Mouse (Mus musculus): ENCODE results near the gene Psme1. TPM values are rescaled to one million over a fixed set of nuclear protein-coding genes. Genes with fewer than 3 reads are reported as not detected.

The Psme1 gene
- total and polyA plus RNA-seq, 3 experiments: 85.9 to 205 TPM; not detected in 1

DNA sequence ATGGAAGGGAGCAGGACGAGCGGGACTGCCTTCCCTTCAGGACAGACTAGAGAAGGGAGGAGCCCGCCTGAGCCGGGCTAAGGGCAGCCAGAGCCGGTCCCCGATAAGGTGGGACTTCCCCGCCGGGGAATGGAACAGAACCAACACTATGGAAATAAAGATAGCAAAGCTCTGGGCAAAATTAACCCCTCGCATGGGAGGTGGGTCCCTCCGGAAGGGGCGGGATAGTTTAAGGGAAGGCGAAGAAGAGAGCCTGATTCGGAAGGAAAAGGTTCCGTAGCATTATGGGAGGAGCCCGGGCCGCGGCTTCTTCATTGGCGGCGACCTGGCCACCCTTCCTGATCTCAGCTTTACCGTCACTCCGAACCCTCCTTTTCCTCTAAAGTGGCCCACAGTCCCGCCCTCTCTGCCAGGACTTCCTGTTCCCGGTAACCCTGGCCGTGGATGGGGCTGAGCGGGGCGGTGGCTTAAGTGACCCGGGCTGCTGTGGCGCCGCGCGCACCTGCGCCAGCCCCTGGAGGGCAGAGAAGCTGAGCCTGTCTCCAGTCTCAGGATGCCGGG, 13.5 kb downstream of the Psme1 start, which contains the start of gene Rnf31 (continued):
- 0 out of 2 replicates have a peak, but pooled peaks have one; percentile 34 for TF ChIP-seq MAZ (IDR thresholded peaks at IDR 0.05; ENCODE audit: low read depth, low read length)
- TF ChIP-seq RAD21 (IDR thresholded peaks at IDR 0.05; ENCODE audit: low read depth, low read length): no peak
- TF ChIP-seq SIN3A (IDR thresholded peaks at IDR 0.05; ENCODE audit: low read length): peak; percentile 54; the same call in 1 of the 2 replicates
- peak; percentile 26; the same call in 1 of the 2 replicates for TF ChIP-seq POLR2AphosphoS2 (IDR thresholded peaks at IDR 0.05; ENCODE audit: low read length)
- peak; percentile 43 for TF ChIP-seq ETS1 (IDR thresholded peaks at IDR 0.05; ENCODE audit: low read depth, low read length)
- TF ChIP-seq CTCF (IDR thresholded peaks at IDR 0.05 in 2 of 3, conservative IDR thresholded peaks at IDR 0.05 in 1 of 3; ENCODE audit: control insufficient read depth in 1 of 3, insufficient read depth in 1 of 3, low read depth in 2 of 3, low read length in 3 of 3, poor library complexity in 1 of 3, severe bottlenecking in 1 of 3): no peak
- TF ChIP-seq NELFE (IDR thresholded peaks at IDR 0.05; ENCODE audit: low read depth, low read length): peak; percentile 70
- no peak for TF ChIP-seq JUND (IDR thresholded peaks at IDR 0.05; ENCODE audit: low read depth, low read length)
- TF ChIP-seq POLR2A (IDR thresholded peaks at IDR 0.05; ENCODE audit: control insufficient read depth in 1 of 2, insufficient read depth in 1 of 2, low read depth in 1 of 2, low read length in 2 of 2, poor library complexity in 1 of 2): peak in 1 of 2 experiments; percentile 68; a peak in 3 of 4 replicates
- TF ChIP-seq MYB (IDR thresholded peaks at IDR 0.05; ENCODE audit: low read depth, low read length): no peak
- TF ChIP-seq MYC (IDR thresholded peaks at IDR 0.05; ENCODE audit: low read depth, low read length): peak; percentile 28; the same call in 1 of the 2 replicates
- no peak for TF ChIP-seq POLR2AphosphoS5 (IDR thresholded peaks at IDR 0.05; ENCODE audit: borderline replicate concordance, low read depth, low read length)
- no peak for TF ChIP-seq ZMIZ1 (IDR thresholded peaks at IDR 0.05; ENCODE audit: low read depth, low read length)
- no peak for TF ChIP-seq ZC3H11A (IDR thresholded peaks at IDR 0.05; ENCODE audit: low read depth, low read length)
- TF ChIP-seq TAL1 (IDR thresholded peaks at IDR 0.05; ENCODE audit: low read length): no peak
- no peak for TF ChIP-seq RCOR1 (IDR thresholded peaks at IDR 0.05; ENCODE audit: low read depth, low read length)
- TF ChIP-seq TBP (IDR thresholded peaks at IDR 0.05; ENCODE audit: low read depth, low read length): peak; percentile 41; the same call in 1 of the 2 replicates
- no peak for TF ChIP-seq CHD1 (IDR thresholded peaks at IDR 0.05; ENCODE audit: low read depth, low read length)

DNA sequence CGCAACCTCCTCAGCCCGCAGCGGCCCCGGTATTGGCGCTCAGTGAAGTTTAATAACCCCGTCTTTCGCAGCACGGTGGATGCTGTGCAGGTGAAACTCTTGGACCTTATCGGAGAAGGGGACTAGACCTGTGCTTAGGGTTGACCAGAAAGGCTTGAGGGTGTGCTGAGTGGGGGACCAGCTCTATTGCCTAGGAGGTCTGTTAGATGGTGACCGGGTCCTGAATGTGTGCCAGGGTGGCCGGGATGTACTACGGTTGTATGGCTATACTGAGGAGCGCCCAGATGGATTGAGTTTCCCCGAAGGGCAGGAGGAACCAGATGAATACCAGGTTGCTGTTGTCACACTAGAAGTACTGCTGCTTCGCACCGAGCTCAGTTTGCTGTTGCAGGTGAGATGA, 14.3 kb downstream of the Psme1 start:
- peaks cover 3 to 15% of the 10 kb centered on the region in 2 experiments; a peak in 3 of 4 replicates for H3K36me3 ChIP-seq (ENCODE audit: control insufficient read depth in 1 of 2, insufficient read depth in 2 of 2, low read length in 2 of 2)
- peak; percentile 46 for DNase-seq (ENCODE audit: low read depth, low spot score)
- no peaks in the 10 kb centered on the region for H3K9me3 ChIP-seq (replicated peaks; ENCODE audit: insufficient read depth, low read length)
- peaks cover under 1 to 28% of the 10 kb centered on the region in 2 experiments for H3K4me1 ChIP-seq (ENCODE audit: control insufficient read depth in 1 of 2, insufficient read depth in 2 of 2, low read length in 2 of 2)
- peak overlapping the region; percentile 73 to 80 for H3K4me3 ChIP-seq (ENCODE audit: control insufficient read depth in 1 of 2, insufficient read depth in 1 of 2, low read depth in 2 of 2, low read length in 2 of 2)
- H3K9ac ChIP-seq (ENCODE audit: control insufficient read depth, low read depth, low read length, poor library complexity, severe bottlenecking): peak overlapping the region; percentile 82
- H3K27ac ChIP-seq (ENCODE audit: control insufficient read depth, low read depth, low read length): no peak overlapping the region
- TF ChIP-seq ZNF384 (IDR thresholded peaks at IDR 0.05; ENCODE audit: low read depth, low read length) (no peak), CTCF (IDR thresholded peaks at IDR 0.05 in 2 of 3, conservative IDR thresholded peaks at IDR 0.05 in 1 of 3; ENCODE audit: control insufficient read depth in 1 of 3, insufficient read depth in 1 of 3, low read depth in 2 of 3, low read length in 3 of 3, poor library complexity in 1 of 3, severe bottlenecking in 1 of 3) (no peak), USF2 (IDR thresholded peaks at IDR 0.05; ENCODE audit: borderline replicate concordance in 1 of 2, insufficient read depth in 1 of 2, low read depth in 1 of 2, low read length in 2 of 2) (no peak), TCF12 (IDR thresholded peaks at IDR 0.05; ENCODE audit: low read depth, low read length) (no peak), ZC3H11A (IDR thresholded peaks at IDR 0.05; ENCODE audit: low read depth, low read length) (no peak), MAX (IDR thresholded peaks at IDR 0.05; ENCODE audit: low read length) (no peak), BHLHE40 (IDR thresholded peaks at IDR 0.05; ENCODE audit: borderline replicate concordance, low read depth, low read length) (no peak), ETS1 (IDR thresholded peaks at IDR 0.05; ENCODE audit: low read depth, low read length) (no peak), POLR2AphosphoS5 (IDR thresholded peaks at IDR 0.05; ENCODE audit: borderline replicate concordance, low read depth, low read length) (no peak), CHD2 (IDR thresholded peaks at IDR 0.05; ENCODE audit: low read length) (no peak), ZKSCAN1 (IDR thresholded peaks at IDR 0.05; ENCODE audit: low read depth, low read length) (no peak), UBTF (IDR thresholded peaks at IDR 0.05; ENCODE audit: borderline replicate concordance, insufficient read depth, low read depth, low read length) (no peak), MYC (IDR thresholded peaks at IDR 0.05; ENCODE audit: low read depth, low read length) (no peak), MAFK (IDR thresholded peaks at IDR 0.05; ENCODE audit: borderline replicate concordance, low read depth, low read length) (no peak), MEF2A (IDR thresholded peaks at IDR 0.05; ENCODE audit: extremely low read depth, insufficient replicate concordance, low read depth, low read length, poor library complexity, severe bottlenecking) (no peak), MAZ (IDR thresholded peaks at IDR 0.05; ENCODE audit: low read depth, low read length) (no peak), TBP (IDR thresholded peaks at IDR 0.05; ENCODE audit: low read depth, low read length) (no peak), SIN3A (IDR thresholded peaks at IDR 0.05; ENCODE audit: low read length) (no peak)
- peaks cover 24% of the 10 kb centered on the region for H3K79me2 ChIP-seq (ENCODE audit: control insufficient read depth, insufficient read depth, low read length, poor library complexity)
- H3K27me3 ChIP-seq (ENCODE audit: control insufficient read depth in 1 of 2, insufficient read depth in 2 of 2, low read length in 2 of 2): no peaks in the 10 kb centered on the region
